Mouse (Mus musculus) forebrain, embryonic 10.5 days (tissue): Measurements from ENCODE around the gene Entpd7. TPM values are rescaled to one million over a fixed set of nuclear protein-coding genes. Genes with fewer than 3 reads are reported as not detected.

Experiments used
- DNase-seq: peaks from one replicate; pipeline ENCODE4 v3.0.0-alpha.2; 2017; ENCODE audit warnings: low spot score; ENCODE audit errors: extremely low spot score
- H3K27ac ChIP-seq: fragments of 300-500 bp; sonication (generic); 2 replicates; pipeline ENCODE4 v1.5.1; 2016; ENCODE audit warnings: mild to moderate bottlenecking
- H3K27me3 ChIP-seq: fragments of 300-500 bp; sonication (generic); 2 replicates; pipeline ENCODE4 v1.6.1; 2016; ENCODE audit warnings: mild to moderate bottlenecking; ENCODE audit not compliant: poor library complexity, severe bottlenecking
- H3K36me3 ChIP-seq: fragments of 300-500 bp; sonication (generic); replicated peaks from 2 replicates; pipeline ENCODE4 v1.6.1; 2016; ENCODE audit warnings: mild to moderate bottlenecking, moderate library complexity
- H3K4me1 ChIP-seq: fragments of 300-500 bp; sonication (generic); 2 replicates; pipeline ENCODE4 v1.6.1; 2016
- H3K4me3 ChIP-seq: fragments of 300-500 bp; sonication (generic); 2 replicates; pipeline ENCODE4 v1.5.1; 2016; ENCODE audit warnings: mild to moderate bottlenecking, moderate library complexity
- H3K9me3 ChIP-seq: fragments of 300-500 bp; sonication (generic); 2 replicates; pipeline ENCODE4 v1.6.1; 2016; ENCODE audit warnings: mild to moderate bottlenecking, moderate library complexity
- WGBS: fragments of 180-500 bp; shearing (Covaris S2); methylation state at CpG from one replicate; pipeline ENCODE4 v1.1.7; 2016; 5-methylcytosine and 5-hydroxymethylcytosine counted together
- polyA plus RNA-seq: library from polyadenylated mRNA; unstranded; fragments of >200 nt; fragmentation: Nextera tagmentation; extraction: Ambion mirVana; gene quantifications from 2 replicates; pipeline ENCODE4 v1.2.1, GENCODE M21; 2016

Entpd7 gene
- polyA plus RNA-seq, 1 experiment from 2014 or later: 8.8 TPM

- Histone ChIP-seq H3K9me3 (no peaks in the 10 kb centered on the region), H3K36me3 (peaks cover 33% of the 10 kb centered on the region), H3K4me3 (no peak overlapping the region), H3K27me3 (no peaks in the 10 kb centered on the region), H3K4me1 (peaks cover 14% of the 10 kb centered on the region), H3K27ac (no peak overlapping the region)
- WGBS: 88% methylated on average over 8 of the region's 8 CpGs
- DNase-seq: no peak
These were observed 26.0 kb upstream of the Entpd7 start for GRCm38 (mm10) chr19:43663471-43663870.

DNA sequence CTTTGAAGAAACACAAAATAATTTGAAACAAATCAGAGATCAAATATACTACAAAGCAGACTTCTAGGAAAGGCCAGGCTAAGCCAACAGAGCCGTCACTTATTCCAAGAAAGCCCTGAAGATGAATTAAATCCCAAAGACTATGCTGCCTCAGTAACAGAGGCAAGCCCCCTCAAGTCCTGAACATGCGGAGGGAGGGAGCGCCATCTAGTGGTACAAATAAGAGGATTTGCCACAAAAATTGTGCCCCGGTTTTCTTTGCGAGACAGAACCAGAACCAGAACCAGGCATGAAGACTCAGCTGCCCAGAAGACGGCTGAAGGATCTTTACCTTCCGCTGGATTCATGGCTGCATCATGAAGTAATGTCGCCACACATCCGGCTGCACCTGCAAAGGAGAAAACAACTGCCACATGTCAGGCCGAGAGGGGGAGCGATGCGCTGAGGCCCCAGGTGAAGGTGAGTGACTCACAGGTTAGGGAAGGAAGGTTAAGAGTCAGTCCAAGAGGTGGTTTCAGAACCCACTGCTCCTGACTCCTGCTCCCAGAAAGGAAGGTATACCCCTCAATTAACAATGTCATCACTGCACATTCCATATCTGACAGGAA lies 23.9 kb upstream of the Entpd7 start:
- Histone ChIP-seq H3K27me3 (no peaks in the 10 kb centered on the region), H3K9me3 (no peaks in the 10 kb centered on the region), H3K36me3 (peaks cover 33% of the 10 kb centered on the region), H3K4me1 (peaks cover 23% of the 10 kb centered on the region), H3K27ac (no peak overlapping the region), H3K4me3 (no peak overlapping the region)
- DNase-seq: peak; percentile 37
- WGBS: 51% methylated on average over 12 of the region's 12 CpGs

- no peak overlapping the region for H3K27ac ChIP-seq
- H3K27me3 ChIP-seq: no peaks in the 10 kb centered on the region
- no peak overlapping the region for H3K4me3 ChIP-seq
- no peak for DNase-seq
- peaks cover 24% of the 10 kb centered on the region for H3K4me1 ChIP-seq
- no peaks in the 10 kb centered on the region for H3K9me3 ChIP-seq
- 94% methylated on average over 22 of the region's 22 CpGs for WGBS
- peaks cover 33% of the 10 kb centered on the region for H3K36me3 ChIP-seq
These were observed 22.6 kb upstream of the Entpd7 start for GRCm38 (mm10) chr19:43666661-43667429.

DNA sequence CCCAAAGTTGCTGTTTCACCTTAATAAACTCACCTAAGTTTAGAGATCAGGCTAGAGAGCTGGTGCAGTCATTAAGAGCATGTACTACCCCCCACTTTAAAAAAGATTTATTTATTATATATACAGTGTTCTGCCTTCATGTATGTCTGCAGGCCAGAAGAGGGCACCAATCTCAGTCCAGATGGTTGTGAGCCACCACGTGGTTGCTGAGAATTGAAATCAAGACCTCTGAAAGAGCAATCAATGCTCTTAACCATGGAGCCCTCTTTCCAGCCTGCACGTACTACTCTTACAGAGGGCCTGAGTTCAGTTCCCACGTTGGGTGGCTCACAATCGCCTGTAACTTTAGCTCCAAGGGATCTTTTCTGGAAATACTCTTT lies 22.1 kb upstream of the Entpd7 start:
- no peak for DNase-seq
- 72% methylated on average over 4 of the region's 4 CpGs for WGBS
- Histone ChIP-seq H3K27me3 (no peaks in the 10 kb centered on the region), H3K4me3 (no peak overlapping the region), H3K4me1 (peaks cover 20% of the 10 kb centered on the region), H3K36me3 (peaks cover 33% of the 10 kb centered on the region), H3K27ac (no peak overlapping the region), H3K9me3 (no peaks in the 10 kb centered on the region)

DNA sequence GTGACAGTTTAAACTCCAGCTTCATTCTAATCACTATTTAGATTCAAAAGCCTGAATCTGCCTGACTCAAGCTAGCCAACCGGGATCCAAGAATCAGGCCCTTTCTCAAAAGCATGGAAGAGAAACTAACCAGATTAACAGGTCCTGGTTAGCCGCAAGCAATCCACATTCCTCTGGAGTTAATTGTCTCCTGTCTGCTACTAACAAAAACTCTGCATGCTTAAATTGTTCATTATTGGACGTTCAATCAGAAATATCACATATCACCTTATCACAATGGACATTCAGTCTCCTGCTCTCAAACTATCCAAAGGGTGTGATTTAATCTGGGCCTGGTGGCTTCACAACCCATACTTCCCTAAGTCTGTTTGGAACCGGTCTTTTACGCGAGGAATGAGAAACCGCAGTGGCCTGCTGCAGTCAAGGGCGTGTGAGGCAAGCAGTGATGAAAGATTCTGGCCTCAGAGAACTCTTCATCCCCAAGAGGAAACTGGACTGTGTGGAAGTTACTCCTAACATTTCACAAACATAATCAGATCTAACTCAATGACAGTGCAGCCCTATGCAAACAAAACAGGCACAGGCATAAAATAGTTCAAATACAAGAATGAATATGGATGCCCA lies 20.2 kb upstream of the Entpd7 start:
- Histone ChIP-seq H3K27me3 (no peaks in the 10 kb centered on the region), H3K4me3 (no peak overlapping the region), H3K4me1 (peaks cover 35% of the 10 kb centered on the region), H3K36me3 (peaks cover 16% of the 10 kb centered on the region), H3K27ac (no peak overlapping the region), H3K9me3 (no peaks in the 10 kb centered on the region)
- no peak for DNase-seq
- WGBS: 72% methylated on average over 8 of the region's 8 CpGs

GRCm38 (mm10) chr19:43671054-43671453 lies 18.4 kb upstream of the Entpd7 start:
- no peak overlapping the region for H3K27ac ChIP-seq
- WGBS: 83% methylated on average over 7 of the region's 7 CpGs

DNA sequence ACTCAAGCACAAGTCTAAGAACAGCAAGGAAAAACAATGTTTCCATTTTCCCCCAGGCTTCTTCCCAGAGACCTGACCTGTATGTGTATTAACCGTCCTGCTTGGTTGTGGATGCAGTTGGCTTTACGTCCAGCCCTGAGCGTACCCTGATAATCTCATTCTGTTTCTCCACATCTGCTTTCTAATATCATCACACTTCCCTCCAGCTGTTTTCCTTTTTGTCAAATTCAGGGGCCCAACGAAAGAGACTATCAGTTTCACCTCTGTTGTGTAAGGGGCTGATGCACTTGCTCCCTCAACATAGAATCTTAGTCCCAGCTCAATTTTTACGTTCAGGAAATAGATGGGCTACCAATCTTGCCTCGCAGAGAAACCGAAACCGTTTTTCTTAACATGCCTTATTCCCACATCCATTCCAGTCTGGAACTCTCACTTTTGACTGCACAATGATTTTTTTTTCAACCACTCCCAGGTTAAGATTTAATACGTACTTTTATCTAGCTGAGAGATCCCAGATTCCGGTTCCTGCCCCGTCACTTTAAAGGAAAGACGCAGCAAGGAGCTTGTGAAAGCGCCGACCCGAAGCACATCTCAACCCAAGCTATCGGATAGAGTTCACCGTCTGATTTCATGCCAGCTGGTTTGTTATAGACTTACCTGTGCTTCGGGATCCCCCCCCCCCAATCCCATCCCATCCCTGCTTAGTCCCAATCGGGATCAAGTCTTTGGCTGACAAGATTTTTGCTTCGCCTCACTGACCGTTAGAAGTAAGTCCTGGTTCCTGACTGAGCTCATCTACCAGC lies 15.8 kb upstream of the Entpd7 start:
- 18% methylated on average over 21 of the region's 21 CpGs for WGBS
- Histone ChIP-seq H3K4me1 (peaks cover 44% of the 10 kb centered on the region), H3K27me3 (peaks cover 16% of the 10 kb centered on the region), H3K9me3 (no peaks in the 10 kb centered on the region), H3K27ac (peak overlapping the region; percentile 95), H3K36me3 (no peaks in the 10 kb centered on the region), H3K4me3 (peak overlapping the region; percentile 99)
- DNase-seq: peak; percentile 46

More at GRCm38 (mm10) chr19:43671054-43671453, 18.4 kb upstream of the Entpd7 start:
- H3K9me3 ChIP-seq: no peaks in the 10 kb centered on the region
- H3K4me3 ChIP-seq: no peak overlapping the region
- no peaks in the 10 kb centered on the region for H3K27me3 ChIP-seq
- DNase-seq: no peak
- H3K36me3 ChIP-seq: peaks cover 9% of the 10 kb centered on the region
- H3K4me1 ChIP-seq: peaks cover 40% of the 10 kb centered on the region

- H3K4me1 ChIP-seq: peaks cover 38% of the 10 kb centered on the region
- H3K4me3 ChIP-seq: peak overlapping the region; percentile 99
- H3K36me3 ChIP-seq: no peaks in the 10 kb centered on the region
- H3K9me3 ChIP-seq: no peaks in the 10 kb centered on the region
- under 1% methylated on average over 27 of the region's 29 CpGs for WGBS
- peak overlapping the region; percentile 95 for H3K27ac ChIP-seq
- peaks cover 16% of the 10 kb centered on the region for H3K27me3 ChIP-seq
- no peak for DNase-seq
These were observed 15.2 kb upstream of the Entpd7 start for GRCm38 (mm10) chr19:43674316-43674689.

DNA sequence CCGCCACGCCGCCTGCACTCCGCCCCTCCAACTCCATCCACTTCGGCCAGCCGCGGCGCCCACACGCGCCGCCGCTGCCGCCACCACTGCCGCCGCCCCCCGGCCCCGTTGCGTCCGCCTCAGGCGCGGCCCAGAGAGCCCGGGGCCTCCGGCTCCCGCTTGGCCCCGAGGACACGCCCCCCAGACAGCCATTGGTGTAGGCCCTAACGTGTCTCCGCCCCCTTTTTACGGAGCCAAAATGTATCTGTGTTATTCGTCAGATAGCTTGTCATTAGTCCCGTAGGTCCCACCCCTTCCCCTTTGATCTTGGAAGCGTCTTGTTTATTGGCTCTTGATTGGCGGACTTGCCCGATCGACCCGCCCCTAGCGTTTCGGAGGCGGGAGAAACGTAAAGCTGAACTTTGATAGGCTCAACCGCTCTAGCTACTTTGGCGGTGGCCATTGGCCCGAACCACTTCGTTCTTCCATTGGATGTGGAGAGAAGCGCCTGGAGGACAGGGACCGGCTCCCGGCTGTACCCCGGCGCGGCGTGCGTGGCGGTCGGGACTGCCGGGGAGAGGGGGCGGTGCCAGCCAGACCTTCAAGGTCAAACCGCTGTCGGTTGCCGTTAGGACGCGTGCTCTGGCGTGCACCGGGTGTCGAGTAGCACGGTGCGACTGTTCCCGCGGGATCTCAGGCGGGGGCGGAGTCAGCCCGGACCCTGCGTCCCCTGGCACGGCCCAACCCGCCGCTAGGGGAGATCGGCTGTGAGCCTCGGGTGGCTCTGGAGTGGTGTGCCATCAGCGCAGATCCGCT lies 14.5 kb upstream of the Entpd7 start, which contains the start of gene Slc25a28:
TSS of gene Slc25a28 (minus strand) at position 152 of the 795 bp plus-strand sequence.
- Histone ChIP-seq H3K9me3 (no peaks in the 10 kb centered on the region), H3K4me1 (peaks cover 33% of the 10 kb centered on the region), H3K27ac (peak within 1 kb of the TSS; percentile 95), H3K36me3 (no peaks in the 10 kb centered on the region), H3K27me3 (peaks cover 16% of the 10 kb centered on the region), H3K4me3 (peak within 1 kb of the TSS; percentile 99)
- under 1% methylated on average over 79 of the region's 79 CpGs for WGBS
- peak; percentile 98 for DNase-seq

- DNase-seq: no peak
- 2% methylated on average over 43 of the region's 43 CpGs for WGBS
- no peaks in the 10 kb centered on the region for H3K36me3 ChIP-seq
- H3K27me3 ChIP-seq: peaks cover 16% of the 10 kb centered on the region
- peak overlapping the region; percentile 99 for H3K4me3 ChIP-seq
- H3K4me1 ChIP-seq: peaks cover 30% of the 10 kb centered on the region
- peak overlapping the region; percentile 95 for H3K27ac ChIP-seq
- no peaks in the 10 kb centered on the region for H3K9me3 ChIP-seq
These were observed 13.7 kb upstream of the Entpd7 start for GRCm38 (mm10) chr19:43675525-43676400.

GRCm38 (mm10) chr19:43678467-43679003 lies 10.9 kb upstream of the Entpd7 start:
- DNase-seq: no peak
- H3K4me1 ChIP-seq: peaks cover 17% of the 10 kb centered on the region
- peaks cover 16% of the 10 kb centered on the region for H3K27me3 ChIP-seq
- WGBS: 86% methylated on average over 8 of the region's 8 CpGs
- H3K27ac ChIP-seq: no peak overlapping the region
- no peak overlapping the region for H3K4me3 ChIP-seq
- H3K9me3 ChIP-seq: no peaks in the 10 kb centered on the region
- no peaks in the 10 kb centered on the region for H3K36me3 ChIP-seq
